Mouse (Mus musculus): ENCODE results near the gene Gpatch8. TPM values are rescaled to one million over a fixed set of nuclear protein-coding genes. Genes with fewer than 3 reads are reported as not detected.

Gpatch8 gene
- polyA plus RNA-seq (2012; rRNA removed) (38.2 and 41.1 TPM in 2 replicates), polyA plus RNA-seq (2014; fragmentation: Nextera tagmentation; extraction: Ambion mirVana) (43.0 and 54.7 TPM in 2 replicates)

DNA sequence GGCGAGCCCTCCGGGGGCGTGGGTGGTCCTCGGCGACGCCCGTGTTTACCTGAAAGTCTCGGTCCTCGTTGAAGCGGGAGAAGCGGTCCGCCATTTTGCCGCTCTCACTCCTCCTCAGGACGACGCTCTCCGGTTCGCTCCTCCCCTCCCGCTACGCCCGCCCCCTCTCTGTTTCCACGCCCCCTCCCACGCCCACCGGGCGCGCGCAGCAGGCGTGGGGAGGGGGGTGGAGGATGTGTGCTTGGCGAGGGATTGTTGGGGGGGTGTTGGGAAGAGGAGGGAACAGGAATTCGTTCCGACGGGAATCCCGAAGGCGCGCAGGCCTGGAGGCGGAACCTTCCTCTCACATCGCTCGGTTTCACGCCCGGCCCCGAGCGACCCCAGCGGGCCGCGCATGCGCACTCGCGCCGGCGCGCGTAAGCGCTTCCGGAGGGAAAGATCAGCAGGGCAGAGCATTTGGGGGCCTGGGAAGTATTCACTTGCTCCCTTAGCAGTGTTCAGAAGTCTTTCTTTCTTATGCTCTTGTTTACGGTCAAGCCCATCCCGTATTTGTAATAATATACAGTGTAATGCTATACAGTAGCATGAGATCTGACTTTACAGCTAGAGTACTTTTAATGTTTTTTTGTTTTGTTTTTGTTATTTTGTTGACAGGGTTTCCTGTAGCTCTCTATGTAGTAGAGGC lies at the start of gene Gpatch8:
Gpatch8 (minus strand) TSS at position 362 of the 685 bp plus-strand sequence.
- H3K36me3 ChIP-seq (ENCODE audit: control insufficient read depth, insufficient read depth, low read length), result no peaks in the 10 kb centered on the region
- H3K27me3 ChIP-seq (ENCODE audit: control insufficient read depth, insufficient read depth, low read length), result no peaks in the 10 kb centered on the region
- TF ChIP-seq POLR2A (IDR thresholded peaks at IDR 0.05; ENCODE audit: borderline replicate concordance, extremely low read depth, insufficient read depth, insufficient read length), result peak; percentile 58; the same call in 1 of the 2 replicates
- H3K4me2 ChIP-seq (replicated peaks; ENCODE audit: low read depth, low read length, severe bottlenecking), result peak within 1 kb of the TSS; percentile 73
- H3K4me1 ChIP-seq (ENCODE audit: control insufficient read depth, insufficient read depth, low read length), result peaks cover 14% of the 10 kb centered on the region
- peak; percentile 98 for ATAC-seq (ENCODE audit: low FRiP score, low read depth)
- peak within 1 kb of the TSS; percentile 98 for H3K9ac ChIP-seq (ENCODE audit: low read depth, low read length, severe bottlenecking)
- no peaks in the 10 kb centered on the region for H3K9me3 ChIP-seq (ENCODE audit: control insufficient read depth, low read length)
- peak; percentile 97 for DNase-seq (ENCODE audit: low spot score)
- H3K27ac ChIP-seq (replicated peaks; ENCODE audit: low read depth, low read length), result peak within 1 kb of the TSS; percentile 93
- H3K4me3 ChIP-seq (replicated peaks; ENCODE audit: low read length), result peak within 1 kb of the TSS; percentile 95
- WGBS, result under 1% methylated on average over 40 of the region's 55 CpGs

DNA sequence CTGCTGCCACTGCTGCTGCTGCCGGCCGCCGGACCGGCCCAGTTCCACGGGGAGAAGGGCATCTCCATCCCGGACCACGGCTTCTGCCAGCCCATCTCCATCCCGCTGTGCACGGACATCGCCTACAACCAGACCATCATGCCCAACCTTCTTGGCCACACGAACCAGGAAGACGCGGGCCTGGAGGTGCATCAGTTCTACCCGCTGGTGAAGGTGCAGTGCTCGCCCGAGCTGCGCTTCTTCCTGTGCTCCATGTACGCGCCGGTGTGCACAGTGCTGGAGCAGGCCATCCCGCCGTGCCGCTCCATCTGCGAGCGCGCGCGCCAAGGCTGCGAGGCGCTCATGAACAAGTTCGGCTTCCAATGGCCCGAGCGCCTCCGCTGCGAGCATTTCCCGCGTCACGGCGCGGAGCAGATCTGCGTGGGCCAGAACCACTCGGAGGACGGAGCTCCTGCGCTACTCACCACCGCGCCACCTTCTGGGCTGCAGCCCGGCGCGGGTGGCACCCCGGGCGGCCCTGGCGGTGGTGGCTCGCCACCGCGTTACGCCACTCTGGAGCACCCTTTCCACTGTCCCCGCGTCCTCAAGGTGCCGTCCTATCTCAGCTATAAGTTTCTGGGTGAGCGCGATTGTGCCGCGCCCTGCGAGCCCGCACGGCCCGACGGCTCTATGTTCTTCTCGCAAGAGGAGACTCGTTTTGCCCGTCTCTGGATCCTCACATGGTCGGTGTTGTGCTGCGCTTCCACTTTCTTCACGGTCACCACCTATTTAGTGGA lies 48.8 kb upstream of the Gpatch8 start:
- no peaks in the 10 kb centered on the region for H3K27me3 ChIP-seq (ENCODE audit: control insufficient read depth, insufficient read depth, low read length)
- H3K27ac ChIP-seq (replicated peaks; ENCODE audit: low read depth, low read length), result peak overlapping the region; percentile 100
- peak overlapping the region; percentile 97 for H3K4me3 ChIP-seq (replicated peaks; ENCODE audit: low read length)
- DNase-seq (ENCODE audit: low spot score), result peak; percentile 38
- H3K9ac ChIP-seq (ENCODE audit: low read depth, low read length, severe bottlenecking), result peak overlapping the region; percentile 99
- no peak for ATAC-seq (ENCODE audit: low FRiP score, low read depth)
- 3% methylated on average over 67 of the region's 74 CpGs for WGBS
- H3K4me1 ChIP-seq (ENCODE audit: control insufficient read depth, insufficient read depth, low read length), result peaks cover 23% of the 10 kb centered on the region
- H3K4me2 ChIP-seq (replicated peaks; ENCODE audit: low read depth, low read length, severe bottlenecking), result peak overlapping the region; percentile 80
- no peak for TF ChIP-seq POLR2A (IDR thresholded peaks at IDR 0.05; ENCODE audit: borderline replicate concordance, extremely low read depth, insufficient read depth, insufficient read length)
- no peaks in the 10 kb centered on the region for H3K9me3 ChIP-seq (ENCODE audit: control insufficient read depth, low read length)
- H3K36me3 ChIP-seq (ENCODE audit: control insufficient read depth, insufficient read depth, low read length), result peaks cover 26% of the 10 kb centered on the region

DNA sequence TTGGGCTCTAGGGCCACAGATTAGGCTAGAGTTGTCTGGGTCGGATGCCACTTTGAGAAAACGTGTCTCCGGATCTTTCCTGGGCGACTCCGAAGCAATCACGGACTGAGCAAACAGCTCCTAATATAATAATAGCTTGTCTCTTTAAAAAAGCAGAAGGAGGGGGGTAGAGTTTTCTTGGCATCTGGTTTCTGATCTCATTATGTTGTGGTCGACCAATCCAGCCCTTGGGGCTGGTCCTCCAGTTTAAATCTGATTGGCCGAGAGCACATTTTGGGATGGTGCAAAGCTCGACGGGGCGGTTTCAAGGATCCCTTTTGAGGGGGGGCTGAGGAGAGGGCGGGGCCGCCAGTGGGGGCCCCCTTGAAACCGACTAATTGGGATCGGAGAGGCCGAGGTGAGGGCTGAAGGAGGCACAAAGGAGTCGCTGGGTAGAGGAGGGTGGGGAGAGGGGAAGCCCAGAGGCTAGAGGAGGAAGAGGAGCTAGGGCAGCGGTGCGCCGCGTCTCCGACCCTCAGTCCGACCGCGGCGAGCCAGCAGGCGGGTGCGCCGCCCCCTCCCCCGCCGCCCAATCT lies 47.9 kb upstream of the Gpatch8 start, which contains the start of gene Fzd2:
Fzd2 (plus strand) TSS at position 387 of the 575 bp plus-strand sequence.
- under 1% methylated on average over 22 of the region's 31 CpGs for WGBS
- no peaks in the 10 kb centered on the region for H3K27me3 ChIP-seq (ENCODE audit: control insufficient read depth, insufficient read depth, low read length)
- peak within 1 kb of the TSS; percentile 99 for H3K9ac ChIP-seq (ENCODE audit: low read depth, low read length, severe bottlenecking)
- H3K36me3 ChIP-seq (ENCODE audit: control insufficient read depth, insufficient read depth, low read length), result peaks cover 26% of the 10 kb centered on the region
- peak within 1 kb of the TSS; percentile 80 for H3K4me2 ChIP-seq (replicated peaks; ENCODE audit: low read depth, low read length, severe bottlenecking)
- peak; percentile 87; the same call in 1 of the 2 replicates for TF ChIP-seq POLR2A (IDR thresholded peaks at IDR 0.05; ENCODE audit: borderline replicate concordance, extremely low read depth, insufficient read depth, insufficient read length)
- ATAC-seq (ENCODE audit: low FRiP score, low read depth) (peak; percentile 91), DNase-seq (ENCODE audit: low spot score) (peak; percentile 99)
- H3K4me3 ChIP-seq (replicated peaks; ENCODE audit: low read length), result peak within 1 kb of the TSS; percentile 97
- H3K9me3 ChIP-seq (ENCODE audit: control insufficient read depth, low read length), result no peaks in the 10 kb centered on the region
- peaks cover 14% of the 10 kb centered on the region for H3K4me1 ChIP-seq (ENCODE audit: control insufficient read depth, insufficient read depth, low read length)
- peak within 1 kb of the TSS; percentile 100 for H3K27ac ChIP-seq (replicated peaks; ENCODE audit: low read depth, low read length)

- Histone ChIP-seq H3K4me2 (replicated peaks; ENCODE audit: low read depth, low read length, severe bottlenecking) (peak overlapping the region; percentile 62), H3K9ac (ENCODE audit: low read depth, low read length, severe bottlenecking) (peak overlapping the region; percentile 64), H3K27ac (replicated peaks; ENCODE audit: low read depth, low read length) (peak overlapping the region; percentile 100), H3K4me3 (replicated peaks; ENCODE audit: low read length) (peak overlapping the region; percentile 97), H3K4me1 (ENCODE audit: control insufficient read depth, insufficient read depth, low read length) (peaks cover 8% of the 10 kb centered on the region), H3K9me3 (ENCODE audit: control insufficient read depth, low read length) (no peaks in the 10 kb centered on the region), H3K36me3 (ENCODE audit: control insufficient read depth, insufficient read depth, low read length) (peaks cover 20% of the 10 kb centered on the region), H3K27me3 (ENCODE audit: control insufficient read depth, insufficient read depth, low read length) (no peaks in the 10 kb centered on the region)
- WGBS, result 1% methylated on average over 10 of the region's 10 CpGs
- ATAC-seq (ENCODE audit: low FRiP score, low read depth) (peak; percentile 42), DNase-seq (ENCODE audit: low spot score) (peak; percentile 86)
- TF ChIP-seq POLR2A (IDR thresholded peaks at IDR 0.05; ENCODE audit: borderline replicate concordance, extremely low read depth, insufficient read depth, insufficient read length), result no peak
Observed at GRCm38 (mm10) chr11:102603496-102603850, 47.3 kb upstream of the Gpatch8 start.

Measured in limb, embryonic 14.5 days (tissue).